Mouse (Mus musculus) fat pad, adult 2 months (tissue): ENCODE results near the gene Rbak.
"Not testable (repeated sequence)": the region's sequence is repeated elsewhere in the genome, so short reads cannot be mapped to it uniquely, and the experiment has no call there.

ENCODE experiments used
- DNase-seq: peaks from one replicate; pipeline ENCODE4 v3.0.0-alpha.2; 2011; ENCODE audit warnings: low read depth, low spot score; ENCODE audit errors: extremely low read depth

The Rbak gene

GRCm38 (mm10) chr5:143135042-143135441 is 45.5 kb downstream of the Rbak start:
- DNase-seq, result no peak

GRCm38 (mm10) chr5:143134216-143135010 is 46.2 kb downstream of the Rbak start:
- DNase-seq, result not testable (repeated sequence)

- no peak for DNase-seq
These were observed 47.5 kb downstream of the Rbak start for GRCm38 (mm10) chr5:143132935-143133514.

- no peak for DNase-seq
These were observed 50.2 kb downstream of the Rbak start for GRCm38 (mm10) chr5:143130342-143130741.

- DNase-seq, result no peak
These were observed 51.5 kb downstream of the Rbak start for GRCm38 (mm10) chr5:143129101-143129500.

- no peak for DNase-seq
These were observed 52.7 kb downstream of the Rbak start for GRCm38 (mm10) chr5:143127837-143128236.

GRCm38 (mm10) chr5:143126908-143127307 is 53.7 kb downstream of the Rbak start:
- no peak for DNase-seq

GRCm38 (mm10) chr5:143126089-143126488 is 54.5 kb downstream of the Rbak start:
- DNase-seq, result no peak

GRCm38 (mm10) chr5:143125601-143126000 is 55.0 kb downstream of the Rbak start:
- DNase-seq, result no peak

- DNase-seq, result peak; percentile 55
These were observed 55.7 kb downstream of the Rbak start for GRCm38 (mm10) chr5:143124805-143125378.

- DNase-seq, result no peak
These were observed 57.9 kb downstream of the Rbak start for GRCm38 (mm10) chr5:143122673-143123072.
